Mouse (Mus musculus) hindbrain, embryonic 16.5 days (tissue): ENCODE measurements at regions not wholly inside any gene's neighbourhood (a gene's known extent, or its start where the extent isn't known, plus 50 kb on each side); places are given as distances from the start of the nearest gene placed in this dataset.

Source experiments
- ATAC-seq: fragments of 200-750 bp; cut with Nextera tagmentation; 2 replicates; pipeline ENCODE4 v1.8.0; 2017; ENCODE audit warnings: moderate TSS enrichment, moderate library complexity
- H3K27ac ChIP-seq: fragments of 300-500 bp; sonication (generic); 2 replicates; pipeline ENCODE4 v1.5.1; 2014; ENCODE audit warnings: low read depth, mild to moderate bottlenecking, control low read depth, low read length, moderate library complexity
- H3K27me3 ChIP-seq: fragments of 300-500 bp; sonication (generic); replicated peaks from 2 replicates; pipeline ENCODE4 v1.6.1; 2014; ENCODE audit warnings: low read length; ENCODE audit not compliant: control insufficient read depth, insufficient read depth
- H3K36me3 ChIP-seq: fragments of 300-500 bp; sonication (generic); 2 replicates; pipeline ENCODE4 v1.6.1; 2014; ENCODE audit warnings: mild to moderate bottlenecking, low read length, moderate library complexity, mixed read lengths; ENCODE audit not compliant: control insufficient read depth, insufficient read depth
- H3K4me1 ChIP-seq: fragments of 300-500 bp; sonication (generic); 2 replicates; pipeline ENCODE4 v1.6.1; 2014; ENCODE audit warnings: low read depth, low read length; ENCODE audit not compliant: control insufficient read depth, insufficient read depth
- H3K4me2 ChIP-seq: fragments of 300-500 bp; sonication (generic); 2 replicates; pipeline ENCODE4 v1.6.1; 2014; ENCODE audit warnings: mild to moderate bottlenecking, low read length, control low read depth, moderate library complexity
- H3K4me3 ChIP-seq: fragments of 300-500 bp; sonication (generic); 2 replicates; pipeline ENCODE4 v1.5.1; 2014; ENCODE audit warnings: mild to moderate bottlenecking, low read length, control low read depth, moderate library complexity
- H3K9ac ChIP-seq: fragments of 300-500 bp; sonication (generic); 2 replicates; pipeline ENCODE4 v1.6.1; 2014; ENCODE audit warnings: low read depth, mild to moderate bottlenecking, control low read depth, low read length, moderate library complexity
- H3K9me3 ChIP-seq: fragments of 300-500 bp; sonication (generic); 2 replicates; pipeline ENCODE4 v1.6.1; 2014; ENCODE audit warnings: mild to moderate bottlenecking, low read length, moderate library complexity; ENCODE audit not compliant: control insufficient read depth
- WGBS: fragments of 180-500 bp; shearing (Covaris S2); extraction: QIAGEN DNeasy Blood & Tissue Kit; methylation state at CpG from one replicate; pipeline ENCODE4 v1.1.7; 2014; 5-methylcytosine and 5-hydroxymethylcytosine counted together

DNA sequence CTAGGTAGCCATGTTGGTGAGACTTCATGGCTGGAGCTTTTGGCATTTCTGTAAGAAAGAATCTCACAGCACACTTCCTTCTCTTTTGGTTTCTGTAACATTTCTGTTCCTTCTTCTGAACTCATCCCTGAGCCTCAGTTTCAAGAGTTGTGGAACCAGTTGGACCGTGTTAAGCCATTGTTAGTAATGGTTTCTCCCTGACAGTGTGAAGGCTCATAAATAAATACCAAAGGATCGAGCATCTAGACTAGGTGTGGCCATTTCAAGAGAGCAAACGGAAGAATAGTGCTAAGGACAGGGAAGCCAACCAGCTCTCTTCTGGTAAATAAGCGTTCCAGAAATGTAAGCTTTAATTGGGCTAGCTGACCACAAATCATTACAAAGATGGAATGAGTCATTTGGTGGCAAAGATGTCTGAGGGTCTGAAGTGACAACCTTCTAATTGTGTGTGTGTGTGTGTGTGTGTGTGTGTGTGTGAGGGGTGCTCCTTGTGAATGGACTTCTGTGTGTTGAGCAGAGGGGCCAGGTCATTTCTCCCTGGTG lies 71.7 kb upstream of the Cdkn2b start:
- no peak for ATAC-seq
- Histone ChIP-seq H3K36me3 (no peaks in the 10 kb centered on the region), H3K4me2 (no peak overlapping the region), H3K9me3 (no peaks in the 10 kb centered on the region), H3K4me3 (no peak overlapping the region), H3K9ac (no peak overlapping the region), H3K4me1 (no peaks in the 10 kb centered on the region), H3K27me3 (no peaks in the 10 kb centered on the region), H3K27ac (no peak overlapping the region)
- WGBS: 87% methylated on average over 4 of the region's 4 CpGs

DNA sequence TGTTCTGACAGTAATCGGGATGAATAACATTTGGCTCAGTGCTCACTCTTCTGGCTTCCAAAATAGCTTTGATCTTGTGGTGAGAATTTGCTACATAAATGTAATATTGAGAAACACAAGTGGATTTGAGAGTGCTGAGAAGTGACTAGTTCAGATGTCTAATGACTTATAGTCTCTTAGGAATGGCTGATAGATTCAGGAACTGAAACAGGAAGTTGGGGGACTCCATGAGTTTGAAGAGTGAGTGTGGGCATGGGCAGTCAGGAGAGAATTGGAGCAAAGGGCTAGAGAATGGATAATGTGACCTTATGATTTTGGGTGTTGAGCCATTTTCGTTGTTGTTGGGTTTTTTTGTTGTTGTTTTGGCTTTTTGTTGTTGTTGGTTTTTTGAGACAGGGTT lies 70.9 kb upstream of the Cdkn2b start:
- no peak for ATAC-seq
- H3K27me3 ChIP-seq: no peaks in the 10 kb centered on the region
- no peaks in the 10 kb centered on the region for H3K36me3 ChIP-seq
- no peak overlapping the region for H3K4me3 ChIP-seq
- no peaks in the 10 kb centered on the region for H3K4me1 ChIP-seq
- no peak overlapping the region for H3K4me2 ChIP-seq
- H3K27ac ChIP-seq: no peak overlapping the region
- no peaks in the 10 kb centered on the region for H3K9me3 ChIP-seq
- H3K9ac ChIP-seq: no peak overlapping the region
- 97% methylated on average over 2 of the region's 2 CpGs for WGBS

DNA sequence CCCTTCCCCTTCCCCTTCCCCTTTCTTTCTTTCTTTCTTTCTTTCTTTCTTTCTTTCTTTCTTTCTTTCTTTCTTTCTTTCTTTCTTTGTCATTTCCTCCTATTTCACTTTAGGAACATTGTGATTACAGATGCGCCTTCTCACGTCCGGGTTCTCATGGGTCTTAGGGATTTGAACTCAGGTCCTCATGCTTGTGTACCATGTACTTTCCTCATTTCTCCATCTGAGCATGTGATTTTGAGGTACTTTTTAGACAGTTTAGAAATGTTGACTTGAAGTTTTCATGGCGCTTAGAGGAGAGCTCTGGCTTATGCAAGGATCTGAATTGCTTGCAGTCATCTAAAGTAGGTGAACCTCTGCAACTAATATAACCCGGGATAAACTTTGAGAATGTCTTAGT lies 70.2 kb upstream of the Cdkn2b start:
- ATAC-seq: no peak
- Histone ChIP-seq H3K4me2 (no peak overlapping the region), H3K27ac (no peak overlapping the region), H3K9ac (no peak overlapping the region), H3K36me3 (no peaks in the 10 kb centered on the region), H3K4me3 (no peak overlapping the region), H3K9me3 (no peaks in the 10 kb centered on the region), H3K4me1 (no peaks in the 10 kb centered on the region), H3K27me3 (no peaks in the 10 kb centered on the region)
- 91% methylated on average over 5 of the region's 5 CpGs for WGBS

DNA sequence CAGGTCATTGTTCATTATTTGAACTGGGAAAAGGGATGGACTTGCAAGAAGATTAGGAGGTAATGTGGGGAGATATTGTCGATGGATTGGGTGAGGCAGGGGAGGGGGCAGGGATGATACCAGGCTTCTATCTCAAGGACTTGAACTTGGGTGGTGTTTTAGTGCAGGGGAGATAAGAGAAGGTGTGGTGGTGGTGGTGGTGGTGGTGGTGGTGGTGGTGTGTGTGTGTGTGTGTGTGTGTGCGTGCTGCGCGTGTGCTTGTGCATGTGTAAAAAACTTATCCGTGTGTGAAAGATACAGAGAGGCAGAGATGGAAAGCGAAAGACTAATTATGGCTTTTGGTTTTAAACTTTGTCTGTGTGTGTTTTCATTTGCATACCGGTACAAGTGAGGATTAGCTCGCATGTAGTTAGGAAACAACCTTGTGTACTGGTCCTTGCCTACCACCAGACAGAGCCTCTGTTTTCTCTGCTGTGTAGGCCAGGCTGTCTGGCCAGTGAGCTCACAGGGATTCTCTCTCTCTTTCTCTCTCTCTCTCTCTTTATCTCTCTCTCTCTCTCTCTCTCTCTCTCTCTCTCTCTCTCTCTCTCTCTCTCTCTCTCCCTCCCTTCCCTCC lies 69.6 kb upstream of the Cdkn2b start:
- Histone ChIP-seq H3K27me3 (no peaks in the 10 kb centered on the region), H3K9me3 (no peaks in the 10 kb centered on the region), H3K4me3 (no peak overlapping the region), H3K4me2 (no peak overlapping the region), H3K36me3 (no peaks in the 10 kb centered on the region), H3K9ac (no peak overlapping the region), H3K27ac (no peak overlapping the region), H3K4me1 (no peaks in the 10 kb centered on the region)
- ATAC-seq: no peak
- WGBS: 96% methylated on average over 8 of the region's 8 CpGs

DNA sequence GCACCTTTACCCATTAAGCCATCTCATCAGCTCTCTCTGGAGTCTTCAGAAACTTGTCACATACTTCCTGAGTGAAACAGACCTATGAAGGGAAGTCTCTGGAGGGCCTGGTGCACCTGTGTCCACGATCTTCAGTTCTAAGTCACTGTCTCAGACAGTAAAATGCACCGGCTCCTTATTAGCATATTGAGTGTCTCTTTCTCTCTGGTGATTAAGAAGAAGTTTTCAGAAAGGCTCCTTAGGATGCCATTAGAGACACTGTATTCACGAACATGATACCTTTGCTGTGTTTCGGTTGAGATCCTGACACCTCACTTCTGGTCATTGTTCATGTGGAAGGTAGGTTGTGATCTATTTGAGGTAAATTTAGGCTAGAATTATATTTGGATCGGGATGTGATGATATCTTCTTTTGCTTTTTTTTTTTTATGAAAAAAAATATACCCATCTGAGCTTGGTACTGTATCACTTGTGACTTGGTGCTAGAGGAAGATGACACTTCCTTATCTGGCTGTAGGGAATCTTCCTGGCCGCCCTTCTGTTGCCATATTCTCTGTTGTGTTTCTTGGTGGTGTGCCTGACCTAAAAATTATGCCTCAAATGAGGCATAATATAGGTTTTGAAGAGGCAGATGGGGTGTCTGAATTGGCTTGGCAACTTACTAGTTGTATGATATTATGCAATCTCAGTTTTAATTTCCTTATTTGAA lies 68.9 kb upstream of the Cdkn2b start:
- Histone ChIP-seq H3K36me3 (no peaks in the 10 kb centered on the region), H3K4me2 (no peak overlapping the region), H3K27me3 (no peaks in the 10 kb centered on the region), H3K4me3 (no peak overlapping the region), H3K9me3 (no peaks in the 10 kb centered on the region), H3K27ac (no peak overlapping the region), H3K4me1 (no peaks in the 10 kb centered on the region), H3K9ac (no peak overlapping the region)
- ATAC-seq: no peak
- 91% methylated on average over 6 of the region's 6 CpGs for WGBS

DNA sequence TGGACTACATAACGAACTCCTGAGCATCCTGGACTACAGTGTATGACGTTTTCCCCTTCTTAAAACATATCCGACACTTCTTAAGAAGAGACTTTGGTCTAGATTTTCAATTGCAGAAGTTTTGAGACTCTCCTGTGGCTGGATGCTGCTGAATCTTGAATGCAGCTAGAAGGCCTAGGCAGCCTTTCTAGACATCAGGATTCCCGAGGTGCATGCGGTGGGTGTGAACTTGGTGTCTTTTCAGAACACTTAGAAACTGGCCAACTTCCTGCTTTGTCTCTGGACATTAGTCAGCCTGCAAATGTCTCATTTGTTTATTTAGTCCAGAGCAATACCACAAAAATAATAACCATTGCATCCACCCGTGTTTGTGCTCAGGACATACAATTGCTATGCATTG lies 61.8 kb upstream of the Cdkn2b start:
- WGBS: 91% methylated on average over 6 of the region's 6 CpGs
- H3K27me3 ChIP-seq: no peaks in the 10 kb centered on the region

DNA sequence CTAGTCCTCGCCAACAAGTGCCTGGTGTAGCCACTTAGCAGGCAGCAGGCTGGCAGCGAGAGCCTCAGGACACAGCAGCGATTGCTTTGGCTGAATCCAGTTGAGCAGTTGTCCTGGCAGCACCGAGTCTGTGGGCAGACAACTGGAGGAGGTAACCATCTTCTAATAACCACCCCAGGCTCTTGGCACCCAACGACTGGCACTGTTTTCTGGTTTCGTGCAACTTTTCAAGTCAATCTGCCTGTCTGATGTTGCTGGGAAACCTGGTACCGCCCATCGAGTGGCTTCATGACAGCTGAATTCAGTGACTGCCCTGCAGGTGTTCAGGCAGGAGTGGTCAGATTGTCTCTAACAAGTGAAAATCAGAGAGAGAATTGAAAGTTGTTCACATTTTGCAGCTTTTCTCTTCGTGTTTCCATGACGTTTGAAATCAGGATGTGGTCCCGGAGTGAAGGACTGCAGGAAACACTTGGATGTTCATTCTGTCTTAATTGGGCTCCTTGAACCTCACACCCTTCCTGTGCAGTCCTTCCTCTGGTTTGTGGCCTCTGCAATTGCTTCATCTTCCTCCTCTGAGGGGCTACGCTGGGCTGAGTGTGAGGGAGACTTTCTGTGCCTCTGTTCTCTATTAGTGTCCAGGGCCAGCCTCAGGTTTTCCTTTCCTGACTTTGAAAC lies 58.1 kb upstream of the Cdkn2b start:
- no peaks in the 10 kb centered on the region for H3K27me3 ChIP-seq
- no peak overlapping the region for H3K4me2 ChIP-seq
- ATAC-seq: no peak
- WGBS: 72% methylated on average over 12 of the region's 12 CpGs
- no peak overlapping the region for H3K27ac ChIP-seq
- no peak overlapping the region for H3K4me3 ChIP-seq
- H3K4me1 ChIP-seq: no peaks in the 10 kb centered on the region
- H3K9me3 ChIP-seq: no peaks in the 10 kb centered on the region
- H3K36me3 ChIP-seq: no peaks in the 10 kb centered on the region
- H3K9ac ChIP-seq: no peak overlapping the region

More for the DNA sequence above, 61.8 kb upstream of the Cdkn2b start:
- no peak overlapping the region for H3K4me3 ChIP-seq
- no peak overlapping the region for H3K9ac ChIP-seq
- no peaks in the 10 kb centered on the region for H3K36me3 ChIP-seq
- no peaks in the 10 kb centered on the region for H3K9me3 ChIP-seq
- H3K4me1 ChIP-seq: no peaks in the 10 kb centered on the region
- ATAC-seq: no peak
- H3K4me2 ChIP-seq: no peak overlapping the region
- H3K27ac ChIP-seq: no peak overlapping the region

DNA sequence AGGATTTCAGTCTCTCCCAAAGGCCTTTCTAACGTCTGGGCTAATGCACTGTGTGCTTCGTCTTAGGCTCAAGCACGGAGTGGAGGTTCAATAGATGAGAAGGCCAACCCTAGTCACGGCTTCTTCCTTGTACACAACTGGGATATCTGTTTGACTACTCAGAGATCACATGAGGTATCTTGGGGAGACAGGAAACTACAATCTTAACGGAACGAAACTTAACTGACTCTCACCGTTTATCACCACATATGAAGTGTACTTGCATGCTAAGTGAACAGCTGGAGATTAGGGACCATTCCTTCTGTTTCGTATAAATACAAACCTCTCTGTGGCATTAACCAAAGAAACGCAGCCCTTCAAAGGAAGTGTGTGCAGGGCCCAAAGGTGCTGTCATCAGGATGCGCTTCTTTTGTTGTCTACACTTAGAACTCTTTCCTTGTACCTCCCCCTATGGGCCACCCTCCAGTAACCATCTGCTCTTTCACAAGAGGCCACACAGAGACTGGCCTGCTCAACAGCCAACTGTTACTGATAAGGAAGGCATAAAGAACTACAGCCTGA lies 55.8 kb upstream of the Cdkn2b start:
- H3K4me2 ChIP-seq: no peak overlapping the region
- H3K4me1 ChIP-seq: no peaks in the 10 kb centered on the region
- no peak overlapping the region for H3K27ac ChIP-seq
- H3K9me3 ChIP-seq: no peaks in the 10 kb centered on the region
- no peaks in the 10 kb centered on the region for H3K27me3 ChIP-seq
- H3K36me3 ChIP-seq: no peaks in the 10 kb centered on the region
- ATAC-seq: no peak
- H3K9ac ChIP-seq: no peak overlapping the region
- WGBS: 53% methylated on average over 10 of the region's 10 CpGs
- H3K4me3 ChIP-seq: no peak overlapping the region

DNA sequence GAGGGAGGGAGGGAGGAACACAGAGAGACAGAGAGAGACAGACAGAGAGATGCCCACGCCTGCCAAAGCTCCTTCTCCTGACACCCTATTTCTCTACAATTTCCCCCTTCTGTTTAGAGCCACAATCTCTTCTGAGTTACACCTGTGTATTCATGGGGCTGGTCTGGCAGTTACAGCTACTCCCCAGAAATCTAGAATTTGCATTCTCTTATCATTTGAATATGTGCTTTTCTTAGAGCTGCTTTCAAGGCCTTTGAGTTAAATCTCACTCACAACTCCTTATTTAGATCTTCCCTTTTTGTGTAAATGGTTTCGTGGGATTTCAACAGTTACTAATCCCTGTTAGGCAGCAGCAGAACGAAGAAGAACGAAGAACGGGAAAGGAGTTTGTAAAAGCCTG lies 55.0 kb upstream of the Cdkn2b start:
- no peaks in the 10 kb centered on the region for H3K27me3 ChIP-seq
- ATAC-seq: no peak
- no peaks in the 10 kb centered on the region for H3K4me1 ChIP-seq
- 55% methylated on average over 5 of the region's 5 CpGs for WGBS
- no peak overlapping the region for H3K4me2 ChIP-seq
- no peak overlapping the region for H3K27ac ChIP-seq
- no peak overlapping the region for H3K4me3 ChIP-seq
- H3K9me3 ChIP-seq: no peaks in the 10 kb centered on the region
- no peaks in the 10 kb centered on the region for H3K36me3 ChIP-seq
- H3K9ac ChIP-seq: no peak overlapping the region
